Mouse (Mus musculus): ENCODE measurements at regions not wholly inside any gene's neighbourhood (a gene's known extent, or its start where the extent isn't known, plus 50 kb on each side); places are given as distances from the start of the nearest gene placed in this dataset.

DNA sequence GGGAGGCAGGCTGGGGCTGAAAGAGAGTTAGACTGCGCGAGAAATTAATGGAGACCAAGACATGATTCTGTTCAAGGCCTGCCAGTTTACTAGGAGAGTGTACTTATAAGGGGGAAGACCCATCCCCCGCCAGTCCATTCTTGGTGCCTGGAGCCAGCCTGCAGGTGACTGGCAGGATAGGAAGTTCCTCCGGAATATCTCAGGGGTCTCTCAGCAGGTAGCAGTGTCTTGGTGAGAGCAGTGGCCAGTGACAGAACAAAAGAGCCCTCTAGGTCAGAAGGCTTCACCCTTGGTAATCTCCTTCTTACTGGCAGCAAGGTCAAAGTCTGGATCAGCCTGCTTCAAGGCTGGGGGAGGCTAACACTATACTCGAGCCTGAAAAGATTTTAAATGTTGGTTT is 83.7 kb upstream of the Zfp804b start:
- Histone ChIP-seq H3K27me3 (no peaks in the 10 kb centered on the region), H3K4me1 (replicated peaks) (no peaks in the 10 kb centered on the region), H3K4me3 (replicated peaks) (no peak overlapping the region), H3K9ac (replicated peaks) (no peak overlapping the region), H3K27ac (no peak overlapping the region), H3K36me3 (no peaks in the 10 kb centered on the region), H3K4me2 (replicated peaks) (no peak overlapping the region), H3K9me3 (no peaks in the 10 kb centered on the region)
- no peak for ATAC-seq
- WGBS: 35% methylated on average over 5 of the region's 5 CpGs

GRCm38 (mm10) chr5:7436461-7436860 is 91.9 kb upstream of the Zfp804b start:
- no peaks in the 10 kb centered on the region for H3K36me3 ChIP-seq
- no peaks in the 10 kb centered on the region for H3K27me3 ChIP-seq
- no peaks in the 10 kb centered on the region for H3K9me3 ChIP-seq
- 82% methylated on average over 2 of the region's 2 CpGs for WGBS
- H3K4me2 ChIP-seq (replicated peaks): no peak overlapping the region
- no peak overlapping the region for H3K4me3 ChIP-seq (replicated peaks)
- H3K9ac ChIP-seq (replicated peaks): no peak overlapping the region
- H3K27ac ChIP-seq: no peak overlapping the region
- H3K4me1 ChIP-seq (replicated peaks): no peaks in the 10 kb centered on the region
- ATAC-seq: no peak

GRCm38 (mm10) chr5:7448001-7448400 is 103.4 kb upstream of the Zfp804b start:
- no peak for ATAC-seq
- 80% methylated on average over 2 of the region's 2 CpGs for whole genome bisulfite sequencing
- Histone ChIP-seq H3K9me3 (no peaks in the 10 kb centered on the region), H3K27ac (no peak overlapping the region), H3K4me1 (replicated peaks) (no peaks in the 10 kb centered on the region), H3K4me3 (replicated peaks) (no peak overlapping the region), H3K4me2 (replicated peaks) (no peak overlapping the region), H3K36me3 (no peaks in the 10 kb centered on the region), H3K27me3 (no peaks in the 10 kb centered on the region), H3K9ac (replicated peaks) (no peak overlapping the region)

- H3K36me3 ChIP-seq: no peaks in the 10 kb centered on the region
- no peak overlapping the region for H3K4me3 ChIP-seq (replicated peaks)
- WGBS: 98% methylated on average over 1 of the region's 1 CpGs
- H3K9ac ChIP-seq (replicated peaks): no peak overlapping the region
- no peaks in the 10 kb centered on the region for H3K27me3 ChIP-seq
- H3K9me3 ChIP-seq: no peaks in the 10 kb centered on the region
- H3K4me1 ChIP-seq (replicated peaks): no peaks in the 10 kb centered on the region
- H3K27ac ChIP-seq: no peak overlapping the region
- H3K4me2 ChIP-seq (replicated peaks): no peak overlapping the region
- ATAC-seq: no peak
Observed at GRCm38 (mm10) chr5:7454896-7455295, 110.3 kb upstream of the Zfp804b start.

GRCm38 (mm10) chr5:7457102-7457501 is 112.5 kb upstream of the Zfp804b start:
- no peaks in the 10 kb centered on the region for H3K9me3 ChIP-seq
- H3K27ac ChIP-seq: no peak overlapping the region
- H3K4me1 ChIP-seq (replicated peaks): no peaks in the 10 kb centered on the region
- H3K9ac ChIP-seq (replicated peaks): no peak overlapping the region
- ATAC-seq: no peak
- no peaks in the 10 kb centered on the region for H3K36me3 ChIP-seq
- no peak overlapping the region for H3K4me2 ChIP-seq (replicated peaks)
- H3K4me3 ChIP-seq (replicated peaks): no peak overlapping the region
- no peaks in the 10 kb centered on the region for H3K27me3 ChIP-seq
- 87% methylated on average over 3 of the region's 3 CpGs for WGBS

DNA sequence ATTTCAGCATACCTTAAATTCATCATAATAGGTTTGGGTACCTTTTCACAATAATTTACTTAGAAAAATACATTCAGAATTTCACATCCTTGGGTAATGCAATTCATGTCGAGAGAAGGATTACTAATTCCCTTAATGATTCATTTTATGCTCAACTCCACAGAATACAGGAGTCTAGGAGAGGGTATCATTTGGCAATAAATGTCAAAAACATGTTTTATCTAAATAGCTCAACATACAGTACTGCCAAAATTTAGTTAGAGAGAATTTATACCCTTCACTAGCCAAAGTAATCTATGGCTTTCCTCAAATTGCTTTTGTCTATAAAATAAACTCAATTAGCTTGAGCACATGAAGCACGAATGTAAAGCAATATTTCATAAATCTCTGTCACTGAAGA is 144.6 kb upstream of the Zfp804b start:
- no peaks in the 10 kb centered on the region for H3K4me1 ChIP-seq (replicated peaks)
- no peak overlapping the region for H3K4me3 ChIP-seq (replicated peaks)
- H3K9me3 ChIP-seq: no peaks in the 10 kb centered on the region
- H3K36me3 ChIP-seq: no peaks in the 10 kb centered on the region
- no peak overlapping the region for H3K4me2 ChIP-seq (replicated peaks)
- no peak overlapping the region for H3K27ac ChIP-seq
- no peaks in the 10 kb centered on the region for H3K27me3 ChIP-seq
- no peak overlapping the region for H3K9ac ChIP-seq (replicated peaks)
- WGBS: 81% methylated on average over 2 of the region's 2 CpGs
- no peak for ATAC-seq

GRCm38 (mm10) chr5:7489602-7490001 is 145.0 kb upstream of the Zfp804b start:
- no peaks in the 10 kb centered on the region for H3K9me3 ChIP-seq
- H3K4me2 ChIP-seq (replicated peaks): no peak overlapping the region
- no peaks in the 10 kb centered on the region for H3K27me3 ChIP-seq
- WGBS: 83% methylated on average over 3 of the region's 3 CpGs
- H3K4me1 ChIP-seq (replicated peaks): no peaks in the 10 kb centered on the region
- no peak overlapping the region for H3K4me3 ChIP-seq (replicated peaks)
- no peak overlapping the region for H3K27ac ChIP-seq
- H3K9ac ChIP-seq (replicated peaks): no peak overlapping the region
- no peaks in the 10 kb centered on the region for H3K36me3 ChIP-seq
- ATAC-seq: no peak

DNA sequence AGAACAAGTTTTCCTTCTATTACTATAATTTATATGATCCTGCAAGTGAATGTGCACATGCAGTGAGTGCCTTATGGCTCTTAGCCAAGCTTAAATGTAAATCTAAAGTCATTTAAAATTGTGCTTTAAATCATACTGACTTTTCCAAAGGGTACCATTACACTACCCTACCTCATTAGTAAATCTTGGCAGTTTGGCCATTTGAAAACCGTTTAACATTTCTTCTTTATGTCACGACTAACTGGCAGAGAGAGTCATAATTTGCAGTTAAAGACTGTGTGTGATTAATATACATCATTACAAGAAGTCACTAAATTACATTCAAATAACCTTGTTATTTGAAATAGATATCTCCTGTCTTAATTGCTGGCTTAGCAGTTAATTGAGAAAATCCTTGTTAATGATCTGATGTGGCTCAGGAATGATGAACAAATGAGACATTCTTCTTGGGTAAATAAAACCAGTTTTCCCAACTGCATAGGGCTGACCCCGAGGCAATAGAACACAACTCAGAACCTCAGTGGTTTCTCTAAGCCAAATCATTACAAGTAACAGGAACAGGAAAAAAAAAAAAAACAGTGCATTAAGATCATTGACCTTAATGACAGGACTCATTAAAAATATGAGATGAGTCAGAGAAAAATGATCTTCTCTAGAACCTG is 173.1 kb upstream of the Zfp804b start:
- no peak overlapping the region for H3K4me2 ChIP-seq (replicated peaks)

DNA sequence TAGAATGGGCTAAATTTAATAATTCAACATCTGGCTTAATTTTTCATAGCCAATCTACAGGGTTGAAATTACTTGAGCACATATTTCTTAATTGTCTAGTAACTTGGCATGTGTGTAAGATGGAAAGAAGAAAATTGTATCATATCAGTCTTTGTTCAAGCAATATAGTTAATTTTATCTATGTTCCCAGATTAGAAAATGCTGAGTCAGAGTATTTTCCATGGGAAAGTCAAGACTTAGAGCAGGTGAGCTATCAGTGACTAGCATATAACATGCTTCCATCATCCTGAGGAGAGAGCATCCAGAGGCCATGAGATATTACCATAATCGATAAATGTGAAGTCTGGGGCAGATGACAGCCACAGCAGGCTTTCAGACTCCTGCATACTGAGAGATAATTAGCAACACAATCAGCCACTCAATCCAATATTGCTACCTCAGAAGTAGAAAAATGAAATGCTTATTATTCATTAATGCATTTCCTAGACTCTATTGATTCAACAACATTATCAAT is 188.2 kb upstream of the Zfp804b start:
- Histone ChIP-seq H3K27me3 (no peaks in the 10 kb centered on the region), H3K36me3 (no peaks in the 10 kb centered on the region), H3K4me3 (replicated peaks) (no peak overlapping the region), H3K27ac (no peak overlapping the region), H3K9me3 (no peaks in the 10 kb centered on the region), H3K4me1 (replicated peaks) (no peaks in the 10 kb centered on the region), H3K4me2 (replicated peaks) (no peak overlapping the region), H3K9ac (replicated peaks) (no peak overlapping the region)
- 94% methylated on average over 1 of the region's 1 CpGs for WGBS
- ATAC-seq: no peak

More for the DNA sequence above, 173.1 kb upstream of the Zfp804b start:
- no peaks in the 10 kb centered on the region for H3K36me3 ChIP-seq
- no peak overlapping the region for H3K9ac ChIP-seq (replicated peaks)
- H3K4me3 ChIP-seq (replicated peaks): no peak overlapping the region
- H3K4me1 ChIP-seq (replicated peaks): no peaks in the 10 kb centered on the region
- H3K27ac ChIP-seq: no peak overlapping the region
- 76% methylated on average over 3 of the region's 3 CpGs for WGBS
- no peaks in the 10 kb centered on the region for H3K27me3 ChIP-seq
- ATAC-seq: no peak
- H3K9me3 ChIP-seq: no peaks in the 10 kb centered on the region

- Histone ChIP-seq H3K9ac (replicated peaks) (no peak overlapping the region), H3K4me2 (replicated peaks) (no peak overlapping the region), H3K36me3 (no peaks in the 10 kb centered on the region), H3K4me3 (replicated peaks) (no peak overlapping the region), H3K9me3 (no peaks in the 10 kb centered on the region), H3K27me3 (no peaks in the 10 kb centered on the region), H3K4me1 (replicated peaks) (no peaks in the 10 kb centered on the region), H3K27ac (no peak overlapping the region)
- 65% methylated on average over 2 of the region's 2 CpGs for whole genome bisulfite sequencing
- no peak for ATAC-seq
Observed at GRCm38 (mm10) chr5:7539812-7540645, 195.5 kb upstream of the Zfp804b start.

- H3K4me1 ChIP-seq (replicated peaks): no peaks in the 10 kb centered on the region
- no peak for ATAC-seq
- H3K27me3 ChIP-seq: no peaks in the 10 kb centered on the region
- no peaks in the 10 kb centered on the region for H3K36me3 ChIP-seq
- no peak overlapping the region for H3K27ac ChIP-seq
- no peak overlapping the region for H3K4me3 ChIP-seq (replicated peaks)
- no peak overlapping the region for H3K9ac ChIP-seq (replicated peaks)
- H3K9me3 ChIP-seq: no peaks in the 10 kb centered on the region
- WGBS: 83% methylated on average over 4 of the region's 4 CpGs
- H3K4me2 ChIP-seq (replicated peaks): no peak overlapping the region
Observed at GRCm38 (mm10) chr5:7540646-7541038, 196.1 kb upstream of the Zfp804b start.

DNA sequence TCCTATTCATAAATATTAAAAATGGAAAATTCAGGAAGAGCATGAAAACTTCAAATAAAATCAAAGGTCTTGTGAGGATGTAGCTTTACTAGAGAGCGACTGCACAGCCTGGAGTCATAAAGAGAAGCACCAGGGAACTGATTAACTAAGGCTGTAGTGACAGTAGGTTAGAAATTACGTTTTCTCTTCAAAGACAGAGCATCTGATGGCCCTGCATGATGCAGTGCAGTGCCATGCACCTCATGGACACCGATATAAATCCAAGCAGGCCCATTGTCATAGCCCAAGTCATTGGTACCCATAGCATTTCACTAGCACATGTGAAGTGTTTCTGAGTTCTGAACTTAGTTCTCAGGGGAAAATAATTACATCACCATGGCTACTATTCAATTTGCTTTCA is 199.3 kb upstream of the Zfp804b start:
- H3K36me3 ChIP-seq: no peaks in the 10 kb centered on the region
- H3K27ac ChIP-seq: no peak overlapping the region
- no peaks in the 10 kb centered on the region for H3K4me1 ChIP-seq (replicated peaks)
- no peak overlapping the region for H3K9ac ChIP-seq (replicated peaks)
- no peak overlapping the region for H3K4me2 ChIP-seq (replicated peaks)
- no peaks in the 10 kb centered on the region for H3K9me3 ChIP-seq
- no peaks in the 10 kb centered on the region for H3K27me3 ChIP-seq
- H3K4me3 ChIP-seq (replicated peaks): no peak overlapping the region
- 75% methylated on average over 3 of the region's 3 CpGs for WGBS
- 0 out of 2 replicates have a peak, but pooled peaks have one; percentile 53 for ATAC-seq
